Mouse (Mus musculus) urinary bladder, postnatal 36 days (tissue): ENCODE data around the gene Pla2g16.
A peak's percentile ranks its signal among the peaks of the same experiment; 100 is the strongest.

Source experiments
- DNase-seq, 2 experiments: peaks; one replicate each; pipeline ENCODE4 v3.0.0; 2022; ENCODE audit warnings: low spot score in 2 of 2, mixed read lengths in 1 of 2

Pla2g16 gene

GRCm38 (mm10) chr19:7611942-7612757 lies 54.9 kb downstream of the Pla2g16 start, which contains the start of gene Hrasls5:
Hrasls5 (plus strand) TSS chr19:7612541.
- no peak for DNase-seq

GRCm38 (mm10) chr19:7613151-7613550 lies 55.9 kb downstream of the Pla2g16 start:
- no peak for DNase-seq

- no peak for DNase-seq
Measured at GRCm38 (mm10) chr19:7616231-7616930, 59.1 kb downstream of the Pla2g16 start.

GRCm38 (mm10) chr19:7617085-7617484 lies 59.8 kb downstream of the Pla2g16 start:
- DNase-seq = no peak

GRCm38 (mm10) chr19:7617696-7618095 lies 60.4 kb downstream of the Pla2g16 start:
- peak in 1 of 2 experiments; percentile 51 for DNase-seq

GRCm38 (mm10) chr19:7633021-7633420 lies 75.8 kb downstream of the Pla2g16 start:
- DNase-seq = no peak

GRCm38 (mm10) chr19:7633786-7634185 lies 76.5 kb downstream of the Pla2g16 start:
- DNase-seq = no peak
